ENCODE assay signal across 26 mouse cellular contexts in the genomic region with DNA sequence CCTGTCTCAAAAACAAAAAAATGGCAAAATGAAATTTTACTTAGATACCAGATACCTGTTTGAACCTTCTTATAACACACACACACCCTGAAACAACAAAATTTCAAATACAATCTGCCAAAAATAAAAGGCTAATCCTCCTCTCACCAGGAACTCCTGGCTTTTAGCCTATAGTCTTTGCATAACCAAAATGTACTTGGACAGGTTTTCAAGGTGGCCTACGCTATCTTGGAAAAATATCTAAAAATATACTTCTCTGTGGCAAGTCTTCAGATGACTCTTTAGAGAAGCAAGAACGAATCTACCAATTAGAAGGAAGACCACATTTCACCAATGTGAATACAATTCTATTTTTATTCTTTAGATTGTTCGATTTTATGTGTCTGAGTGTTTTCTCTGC. TPM values are rescaled to one million over a fixed set of nuclear protein-coding genes. Genes with fewer than 3 reads are reported as not detected.
DNase-seq lines count a peak whose midpoint lies in the region; ATAC-seq and TF ChIP-seq lines count a peak whose summit lies in the region.
"Had no signal": no experiment of that assay in that cellular context is flagged by ENCODE, and none has a peak within 500 bp of the region (broad histone marks: within the 10 kb centered on the region; RNA-seq: fewer than 3 reads in every experiment).

No protein-coding gene starts in this region.

- H3K4me1 ChIP-seq in ES-Bruce4 (ENCODE audit: control insufficient read depth, insufficient read depth, low read length), result peaks cover 3% of the 10 kb centered on the region
- H3K4me1 ChIP-seq: embryonic facial prominence, embryonic 10.5 days; embryonic facial prominence, embryonic 13.5 days; forebrain, embryonic 15.5 days; hindbrain, embryonic 12.5 days; hindbrain, embryonic 15.5 days had no signal

- no peak overlapping the region for H3K4me3 ChIP-seq in gastrocnemius, adult 2 months
- no peak overlapping the region for H3K4me3 ChIP-seq in ES-Bruce4 (ENCODE audit: low read depth, low read length)
- H3K4me3 ChIP-seq: embryonic facial prominence, embryonic 10.5 days; embryonic facial prominence, embryonic 13.5 days; erythroblast, embryonic 14.5 days; forebrain, embryonic 12.5 days; forebrain, embryonic 15.5 days; heart, embryonic 10.5 days; heart, embryonic 13.5 days; hindbrain, embryonic 12.5 days; hindbrain, embryonic 15.5 days; kidney, embryonic 15.5 days had no signal

- H3K9me3 ChIP-seq in ES-Bruce4 (replicated peaks; ENCODE audit: control insufficient read depth, insufficient read depth, low read length, poor library complexity, severe bottlenecking), result no peaks in the 10 kb centered on the region
- H3K9me3 ChIP-seq: embryonic facial prominence, embryonic 10.5 days; embryonic facial prominence, embryonic 13.5 days; forebrain, embryonic 12.5 days; forebrain, embryonic 15.5 days; heart, embryonic 10.5 days; heart, embryonic 13.5 days; hindbrain, embryonic 12.5 days; hindbrain, embryonic 15.5 days; kidney, embryonic 15.5 days had no signal

- no peak for TF ChIP-seq CTCF in gastrocnemius, adult 2 months (IDR thresholded peaks at IDR 0.05)
- no peak for TF ChIP-seq CTCF in ES-Bruce4 (IDR thresholded peaks at IDR 0.05; ENCODE audit: low read depth, low read length)

- DNase-seq in cerebellum, adult 9-11 months, result peak; percentile 37
- no peak for DNase-seq in gastrocnemius, adult 2 months
- DNase-seq in gastrocnemius, postnatal 10 days, result no peak
- DNase-seq in kidney, adult 18-20 months, result no peak
- DNase-seq: adrenal gland, adult 8-10 months; adrenal gland, postnatal 25 days; B cell, adult 2 months; cerebellum, adult 11 months; gastrocnemius, postnatal 14 days; heart, adult 18-20 months; heart, postnatal 14 days; kidney, adult 8-10 months had no signal

- no peak for ATAC-seq in cerebellum, adult (ENCODE audit: insufficient number of reproducible peaks, low FRiP score, low TSS enrichment)
- ATAC-seq: activated CD4-positive, CD25-positive, alpha-beta regulatory T cell, adult 4 months; forebrain, embryonic 15.5 days; intestine, postnatal 0 days had no signal

- peak overlapping the region; percentile 73 for H3K27ac ChIP-seq in gastrocnemius, adult 2 months
- H3K27ac ChIP-seq in ES-Bruce4 (ENCODE audit: insufficient read depth, low read length), result peak overlapping the region; percentile 28; the same call in 1 of the 2 replicates
- H3K27ac ChIP-seq: embryonic facial prominence, embryonic 10.5 days; embryonic facial prominence, embryonic 13.5 days; forebrain, embryonic 12.5 days; forebrain, embryonic 15.5 days; heart, embryonic 10.5 days; heart, embryonic 13.5 days; hindbrain, embryonic 12.5 days; hindbrain, embryonic 15.5 days; kidney, embryonic 15.5 days had no signal

- no peak for TF ChIP-seq EP300 in ES-Bruce4 (IDR thresholded peaks at IDR 0.05; ENCODE audit: insufficient read depth, low read depth, low read length)

- peaks cover 12% of the 10 kb centered on the region for H3K36me3 ChIP-seq in ES-Bruce4 (ENCODE audit: control insufficient read depth, insufficient read depth, low read length, poor library complexity, severe bottlenecking)
- H3K36me3 ChIP-seq: hindbrain, embryonic 15.5 days had no signal

- H3K27me3 ChIP-seq in ES-Bruce4 (ENCODE audit: control insufficient read depth, insufficient read depth, low read length, poor library complexity, severe bottlenecking), result no peaks in the 10 kb centered on the region
- H3K27me3 ChIP-seq: embryonic facial prominence, embryonic 13.5 days; forebrain, embryonic 12.5 days; forebrain, embryonic 15.5 days; heart, embryonic 13.5 days; hindbrain, embryonic 12.5 days; hindbrain, embryonic 15.5 days; kidney, embryonic 15.5 days had no signal

- no peak overlapping the region for H3K9ac ChIP-seq in ES-Bruce4 (ENCODE audit: low read depth, poor library complexity, severe bottlenecking)
- H3K9ac ChIP-seq: embryonic facial prominence, embryonic 13.5 days; forebrain, embryonic 12.5 days; forebrain, embryonic 15.5 days; heart, embryonic 13.5 days; hindbrain, embryonic 12.5 days; hindbrain, embryonic 15.5 days; kidney, embryonic 15.5 days had no signal

- intact Hi-C loops in gastrocnemius, adult 2 months (cut with DNase I), result no loop called here

- TF ChIP-seq POLR2A in ES-Bruce4 (IDR thresholded peaks at IDR 0.05; ENCODE audit: insufficient read depth, low read length), result no peak

RNA-seq across cellular contexts. Expression of a gene that starts 12.5 kb away (rescaled TPM):
- total RNA-seq in gastrocnemius, adult 2 months (2021), result 1 to 10 TPM; 2.2 to 2.6 TPM
- 1 to 10 TPM; 2.9 to 3.7 TPM for total RNA-seq in gastrocnemius, postnatal 10 days (2021)
- polyA plus RNA-seq in ES-Bruce4 (2011; ENCODE audit: insufficient read depth, insufficient read length, low read depth, missing spikeins), result 12.7 and 14.1 TPM in 2 replicates

RNA-seq across cellular contexts. Expression of a gene that starts 12.5 kb away (rescaled TPM):
- 100 to 1,000 TPM; 133 to 139 TPM for total RNA-seq in gastrocnemius, adult 2 months (2021)
- 100 to 1,000 TPM; 132 to 145 TPM for total RNA-seq in gastrocnemius, postnatal 10 days (2021)
- polyA plus RNA-seq in ES-Bruce4 (2011; ENCODE audit: insufficient read depth, insufficient read length, low read depth, missing spikeins), result 281 and 327 TPM in 2 replicates
